Mouse (Mus musculus): ENCODE measurements around the gene Slc29a1. TPM values are rescaled to one million over a fixed set of nuclear protein-coding genes. Genes with fewer than 3 reads are reported as not detected.

Slc29a1 gene
- polyA plus RNA-seq, 1 experiment, result not detected

- TF ChIP-seq POLR2A (IDR thresholded peaks at IDR 0.05; ENCODE audit: insufficient read depth, low read depth, low read length) (no peak), CTCF (IDR thresholded peaks at IDR 0.05; ENCODE audit: insufficient read depth, low read depth, low read length) (no peak)
- H3K4me3 ChIP-seq (ENCODE audit: insufficient read depth, low read depth, low read length), result peak within 1 kb of the TSS; percentile 61
- under 1% methylated on average over 45 of the region's 45 CpGs for WGBS
- H3K27ac ChIP-seq (ENCODE audit: insufficient read depth, low read depth, low read length), result no peak within 1 kb of the TSS
- peaks cover 15% of the 10 kb centered on the region for H3K4me1 ChIP-seq (ENCODE audit: control insufficient read depth, insufficient read depth, low read length)
Measured at GRCm38 (mm10) chr17:45555452-45556106, 43.8 kb downstream of the Slc29a1 start, which contains the start of gene Nfkbie. Nfkbie (plus strand) TSS chr17:45555703.

- Histone ChIP-seq H3K27ac (ENCODE audit: insufficient read depth, low read depth, low read length) (no peak overlapping the region), H3K4me3 (ENCODE audit: insufficient read depth, low read depth, low read length) (no peak overlapping the region), H3K4me1 (ENCODE audit: control insufficient read depth, insufficient read depth, low read length) (peaks cover 22% of the 10 kb centered on the region)
- TF ChIP-seq POLR2A (IDR thresholded peaks at IDR 0.05; ENCODE audit: insufficient read depth, low read depth, low read length), result no peak
- TF ChIP-seq CTCF (IDR thresholded peaks at IDR 0.05; ENCODE audit: insufficient read depth, low read depth, low read length), result no peak
- 42% methylated on average over 1 of the region's 1 CpGs for WGBS
Measured at GRCm38 (mm10) chr17:45554420-45554819, 45.0 kb downstream of the Slc29a1 start.

GRCm38 (mm10) chr17:45553065-45553464, 46.3 kb downstream of the Slc29a1 start:
- WGBS, result 85% methylated on average over 3 of the region's 3 CpGs
- Histone ChIP-seq H3K4me1 (ENCODE audit: control insufficient read depth, insufficient read depth, low read length) (peaks cover 25% of the 10 kb centered on the region), H3K4me3 (ENCODE audit: insufficient read depth, low read depth, low read length) (no peak overlapping the region), H3K27ac (ENCODE audit: insufficient read depth, low read depth, low read length) (no peak overlapping the region)
- no peak for TF ChIP-seq CTCF (IDR thresholded peaks at IDR 0.05; ENCODE audit: insufficient read depth, low read depth, low read length)
- TF ChIP-seq POLR2A (IDR thresholded peaks at IDR 0.05; ENCODE audit: insufficient read depth, low read depth, low read length), result no peak

GRCm38 (mm10) chr17:45551816-45552451, 47.5 kb downstream of the Slc29a1 start:
- WGBS, result 8% methylated on average over 8 of the region's 8 CpGs
- peaks cover 30% of the 10 kb centered on the region for H3K4me1 ChIP-seq (ENCODE audit: control insufficient read depth, insufficient read depth, low read length)
- no peak overlapping the region for H3K27ac ChIP-seq (ENCODE audit: insufficient read depth, low read depth, low read length)
- no peak overlapping the region for H3K4me3 ChIP-seq (ENCODE audit: insufficient read depth, low read depth, low read length)
- TF ChIP-seq POLR2A (IDR thresholded peaks at IDR 0.05; ENCODE audit: insufficient read depth, low read depth, low read length) (no peak), CTCF (IDR thresholded peaks at IDR 0.05; ENCODE audit: insufficient read depth, low read depth, low read length) (peak; percentile 32; the same call in 1 of the 2 replicates)

GRCm38 (mm10) chr17:45551249-45551796, 48.1 kb downstream of the Slc29a1 start:
- 77% methylated on average over 7 of the region's 7 CpGs for WGBS
- TF ChIP-seq CTCF (IDR thresholded peaks at IDR 0.05; ENCODE audit: insufficient read depth, low read depth, low read length) (no peak), POLR2A (IDR thresholded peaks at IDR 0.05; ENCODE audit: insufficient read depth, low read depth, low read length) (no peak)
- Histone ChIP-seq H3K4me1 (ENCODE audit: control insufficient read depth, insufficient read depth, low read length) (peaks cover 34% of the 10 kb centered on the region), H3K4me3 (ENCODE audit: insufficient read depth, low read depth, low read length) (no peak overlapping the region), H3K27ac (ENCODE audit: insufficient read depth, low read depth, low read length) (no peak overlapping the region)

GRCm38 (mm10) chr17:45550253-45550652, 49.2 kb downstream of the Slc29a1 start:
- H3K4me3 ChIP-seq (ENCODE audit: insufficient read depth, low read depth, low read length), result no peak overlapping the region
- H3K4me1 ChIP-seq (ENCODE audit: control insufficient read depth, insufficient read depth, low read length), result peaks cover 30% of the 10 kb centered on the region
- H3K27ac ChIP-seq (ENCODE audit: insufficient read depth, low read depth, low read length), result no peak overlapping the region
- 21% methylated on average over 5 of the region's 5 CpGs for WGBS
- TF ChIP-seq POLR2A (IDR thresholded peaks at IDR 0.05; ENCODE audit: insufficient read depth, low read depth, low read length), result no peak

- TF ChIP-seq POLR2A (IDR thresholded peaks at IDR 0.05; ENCODE audit: insufficient read depth, low read depth, low read length) (no peak), CTCF (IDR thresholded peaks at IDR 0.05; ENCODE audit: insufficient read depth, low read depth, low read length) (no peak)
- under 1% methylated on average over 12 of the region's 29 CpGs for WGBS
- peaks cover 33% of the 10 kb centered on the region for H3K4me1 ChIP-seq (ENCODE audit: control insufficient read depth, insufficient read depth, low read length)
- peak within 1 kb of the TSS; percentile 76 for H3K4me3 ChIP-seq (ENCODE audit: insufficient read depth, low read depth, low read length)
- H3K27ac ChIP-seq (ENCODE audit: insufficient read depth, low read depth, low read length), result peak within 1 kb of the TSS; percentile 32
Measured at GRCm38 (mm10) chr17:45549617-45550181, 49.7 kb downstream of the Slc29a1 start, which contains the start of gene Tmem151b. Tmem151b (minus strand) TSS chr17:45549677.

GRCm38 (mm10) chr17:45548541-45549512, 50.6 kb downstream of the Slc29a1 start:
- TF ChIP-seq CTCF (IDR thresholded peaks at IDR 0.05; ENCODE audit: insufficient read depth, low read depth, low read length) (no peak), POLR2A (IDR thresholded peaks at IDR 0.05; ENCODE audit: insufficient read depth, low read depth, low read length) (no peak)
- Histone ChIP-seq H3K4me1 (ENCODE audit: control insufficient read depth, insufficient read depth, low read length) (peaks cover 42% of the 10 kb centered on the region), H3K27ac (ENCODE audit: insufficient read depth, low read depth, low read length) (no peak overlapping the region; the same call in 1 of the 2 replicates), H3K4me3 (ENCODE audit: insufficient read depth, low read depth, low read length) (peak overlapping the region; percentile 76)
- WGBS, result 2% methylated on average over 65 of the region's 68 CpGs
